Mouse (Mus musculus): ENCODE measurements around the gene Morc1.

Gene Morc1

GRCm38 (mm10) chr16:48627296-48627695 lies 196.3 kb downstream of the Morc1 start:
- no peak for DNase-seq (ENCODE audit: low read depth)

- DNase-seq (ENCODE audit: low read depth), result no peak
Observed at GRCm38 (mm10) chr16:48629710-48630109, 198.7 kb downstream of the Morc1 start.

- DNase-seq (ENCODE audit: low read depth), result no peak
Observed at GRCm38 (mm10) chr16:48630466-48630865, 199.4 kb downstream of the Morc1 start.

GRCm38 (mm10) chr16:48632351-48632750 lies 201.3 kb downstream of the Morc1 start:
- DNase-seq (ENCODE audit: low read depth), result no peak

DNA sequence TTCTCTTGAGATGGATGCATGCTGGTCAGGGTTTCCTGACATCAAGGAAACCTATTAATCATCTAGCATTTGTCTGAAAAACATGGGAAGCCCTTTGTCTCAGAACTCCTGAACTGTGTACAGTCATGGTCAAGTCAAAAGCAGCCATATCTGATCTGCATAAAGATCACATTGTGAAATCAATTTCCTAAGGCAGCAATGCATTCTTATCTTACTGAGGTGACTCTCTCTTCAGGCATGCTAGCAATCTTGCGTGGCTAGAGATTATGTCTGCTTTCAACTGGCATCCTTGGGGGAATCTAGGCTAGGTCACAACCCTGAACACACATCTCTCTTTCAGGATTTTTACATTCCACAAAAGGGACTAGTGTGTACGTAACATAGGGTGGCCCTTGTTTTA lies 215.2 kb downstream of the Morc1 start:
- DNase-seq (ENCODE audit: low read depth), result peak; percentile 19

DNA sequence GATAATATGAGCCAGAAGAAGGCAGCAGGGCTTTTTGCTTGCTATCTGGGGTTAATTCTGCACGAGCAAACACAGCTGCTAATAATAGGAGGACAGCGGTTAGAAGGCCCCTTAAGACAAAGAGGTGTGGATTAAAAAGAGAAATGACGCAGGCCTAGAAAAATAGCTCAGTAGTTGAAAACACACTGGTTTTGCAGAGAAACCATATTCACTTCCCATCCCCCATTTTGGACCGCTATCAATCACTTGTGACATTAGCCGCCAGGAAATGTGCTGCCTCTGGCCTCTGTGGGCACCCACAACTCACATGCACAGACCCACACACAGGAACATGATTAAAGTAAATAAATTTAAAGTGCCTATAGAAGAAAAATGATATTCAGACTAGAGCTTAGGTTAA lies 240.7 kb downstream of the Morc1 start:
- no peak for DNase-seq (ENCODE audit: low read depth)

DNA sequence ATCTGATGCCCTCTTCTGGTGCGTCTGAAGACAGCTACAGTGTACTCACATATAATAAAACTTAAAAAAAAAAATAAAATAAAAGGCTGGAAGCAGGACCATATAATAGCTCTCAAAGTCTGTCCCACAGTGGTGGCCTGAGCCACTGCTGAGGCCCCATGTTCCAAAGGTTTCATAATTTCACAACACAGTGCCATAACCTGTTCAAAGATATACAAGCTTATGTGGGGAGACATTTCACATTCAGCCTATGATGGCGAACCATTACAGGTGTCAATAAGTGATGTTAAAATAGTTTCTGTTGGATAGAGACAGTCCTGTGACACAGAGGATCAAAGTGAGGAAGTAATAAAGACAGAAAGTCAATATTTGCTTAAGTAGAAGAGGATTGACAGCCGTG lies 241.6 kb downstream of the Morc1 start:
- no peak for DNase-seq (ENCODE audit: low read depth)

GRCm38 (mm10) chr16:48675607-48676006 lies 244.6 kb downstream of the Morc1 start:
- peak; percentile 92 for DNase-seq (ENCODE audit: low read depth)

- DNase-seq (ENCODE audit: low read depth), result no peak
Observed at GRCm38 (mm10) chr16:48676205-48676604, 245.2 kb downstream of the Morc1 start.

- DNase-seq (ENCODE audit: low read depth), result no peak
Observed at GRCm38 (mm10) chr16:48677381-48677780, 246.3 kb downstream of the Morc1 start.

DNA sequence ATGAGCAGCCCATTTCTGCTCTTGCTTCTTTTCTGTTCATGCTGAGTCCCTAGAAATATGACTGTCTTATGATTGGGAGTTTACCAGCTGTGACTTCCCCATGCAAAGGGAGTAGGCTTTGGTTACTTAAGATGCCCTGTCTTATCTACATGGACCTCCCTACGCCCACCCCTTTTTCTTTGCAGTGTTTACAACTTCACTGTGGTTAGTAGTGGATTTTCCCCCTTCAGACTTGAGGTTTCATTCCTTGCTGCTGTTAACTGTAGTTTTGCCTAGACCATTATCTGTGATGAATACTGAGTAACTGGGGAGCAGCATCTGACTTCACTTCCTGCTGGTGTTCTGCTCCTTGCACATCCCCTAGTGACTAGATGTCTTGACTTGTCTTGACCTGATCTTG lies 247.0 kb downstream of the Morc1 start:
- DNase-seq (ENCODE audit: low read depth), result no peak

All from NIH3T3 (cell line).